Mouse (Mus musculus): Measurements from ENCODE around the gene Ksr1.
"Not testable (repeated sequence)": the region's sequence is repeated elsewhere in the genome, so short reads cannot be mapped to it uniquely, and the experiment has no call there.

DNA sequence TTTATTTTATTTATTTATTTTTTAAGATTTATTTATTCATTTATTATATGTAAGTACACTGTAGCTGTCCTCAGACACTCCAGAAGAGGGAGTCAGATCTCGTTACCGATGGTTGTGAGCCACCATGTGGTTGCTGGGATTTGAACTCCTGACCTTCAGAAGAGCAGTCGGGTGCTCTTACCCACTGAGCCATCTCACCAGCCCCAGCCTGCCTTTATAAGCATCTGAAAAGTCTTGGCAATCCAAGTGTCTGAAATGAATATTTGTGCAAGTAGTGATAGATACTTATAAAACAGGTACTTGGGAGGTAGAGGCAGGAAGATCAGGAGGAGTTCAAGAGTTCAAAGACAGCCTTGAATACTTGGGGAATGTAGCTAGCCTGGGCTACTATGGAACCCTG, 138.9 kb downstream of the Ksr1 start:
- not testable (repeated sequence) for TF ChIP-seq CTCF (IDR thresholded peaks at IDR 0.05; ENCODE audit: extremely low read depth, insufficient read length, insufficient replicate concordance, low read depth, low read length); POLR2A (IDR thresholded peaks at IDR 0.05; ENCODE audit: low read depth, low read length)
